Mouse (Mus musculus) large intestine, adult 2 months (tissue): ENCODE data around the gene Actg2. TPM values are rescaled to one million over a fixed set of nuclear protein-coding genes. Genes with fewer than 3 reads are reported as not detected.

Experiments used
- DNase-seq: peaks from one replicate; pipeline ENCODE4 v3.0.0-alpha.2; 2012; ENCODE audit warnings: low read depth, low spot score
- WGBS: fragments of 180-500 bp; shearing (Covaris S2); methylation state at CpG from one replicate; pipeline ENCODE4 v1.1.7; 2018; 5-methylcytosine and 5-hydroxymethylcytosine counted together
- polyA plus RNA-seq: library from polyadenylated mRNA; depleted of rRNA; stranded (reverse); fragments of >200 nt; gene quantifications from 2 replicates; pipeline ENCODE4 v1.2.3, GENCODE M21; 2012; rRNA removed

Gene Actg2
- polyA plus RNA-seq, 1 experiment = 1,466 TPM

- no peak for DNase-seq
- 96% methylated on average over 7 of the region's 7 CpGs for WGBS
These were observed 52.3 kb downstream of the Actg2 start for GRCm38 (mm10) chr6:83483776-83484175.

GRCm38 (mm10) chr6:83482418-83483085, 53.5 kb downstream of the Actg2 start:
- DNase-seq = no peak
- WGBS = 18% methylated on average over 10 of the region's 10 CpGs

DNA sequence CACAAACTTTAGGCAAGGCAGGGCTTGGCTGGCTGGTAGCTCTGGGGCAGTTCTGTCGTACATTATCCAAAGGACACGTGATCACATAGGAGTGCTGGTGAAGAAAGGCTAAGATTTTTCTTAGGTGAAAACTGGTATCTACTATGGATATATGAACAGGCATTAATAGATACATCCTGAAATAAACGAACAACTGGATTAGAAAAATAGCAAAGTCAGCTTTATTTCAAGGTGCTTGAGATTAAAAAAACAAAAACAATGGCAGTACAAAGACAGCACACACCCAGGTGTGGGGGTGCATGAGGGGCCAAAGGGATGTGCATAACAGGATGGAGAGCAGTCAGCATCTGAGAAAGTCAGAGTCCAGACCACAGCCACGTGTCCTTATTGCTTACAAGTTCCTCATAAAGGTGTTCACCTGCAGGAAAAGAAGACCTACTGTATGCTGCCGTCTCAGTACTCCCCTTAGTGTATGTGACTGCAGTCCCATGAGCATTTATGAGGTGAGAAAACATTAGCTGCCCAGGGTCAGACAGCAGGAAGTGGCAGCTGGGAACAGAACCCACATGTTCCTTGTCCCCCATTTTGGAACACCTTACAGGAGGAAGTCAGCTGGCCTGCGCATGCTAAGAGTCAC, 55.9 kb downstream of the Actg2 start:
- 77% methylated on average over 6 of the region's 6 CpGs for WGBS

DNA sequence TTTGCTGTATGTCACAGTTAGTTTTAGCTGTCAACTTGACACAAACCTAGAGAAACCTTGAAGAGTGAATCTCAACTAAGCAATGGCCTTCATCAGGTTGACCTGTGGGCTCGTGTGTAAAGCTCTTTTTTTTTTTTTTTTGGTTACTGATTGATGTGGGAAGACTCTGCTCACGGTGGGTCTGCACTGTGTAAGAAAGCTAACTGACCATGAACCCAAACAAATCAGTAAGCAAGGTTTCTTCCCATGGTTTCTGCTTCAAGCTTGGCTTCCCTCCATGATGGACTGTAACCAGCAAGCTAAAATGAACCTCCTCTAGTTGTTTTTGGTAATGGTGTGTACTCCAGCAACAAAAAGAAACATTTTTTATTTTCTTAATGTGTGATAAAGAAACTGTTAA, 56.9 kb downstream of the Actg2 start:
- WGBS = 68% methylated on average over 2 of the region's 2 CpGs
- DNase-seq = no peak

More for the DNA sequence above, 55.9 kb downstream of the Actg2 start:
- DNase-seq = no peak

DNA sequence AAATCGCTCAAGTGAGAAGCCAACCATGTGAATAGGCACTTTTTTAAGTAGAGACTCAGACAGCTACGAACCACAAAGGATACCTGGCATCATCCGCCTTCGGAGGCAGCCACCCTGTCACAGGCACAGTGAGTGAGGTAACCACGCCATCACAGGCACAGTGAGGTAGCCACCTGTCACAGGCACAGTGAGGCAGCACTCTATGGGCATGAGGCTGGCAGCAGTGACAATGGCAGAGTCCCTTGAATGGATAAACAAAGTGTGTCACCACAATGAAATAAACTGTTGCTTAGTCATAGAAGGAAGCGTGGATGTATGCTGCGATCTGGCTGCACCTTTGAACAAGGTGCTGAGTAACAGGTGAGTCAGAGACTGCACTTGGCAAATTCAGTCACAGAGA, 57.4 kb downstream of the Actg2 start:
- no peak for DNase-seq
- 74% methylated on average over 7 of the region's 7 CpGs for WGBS

DNA sequence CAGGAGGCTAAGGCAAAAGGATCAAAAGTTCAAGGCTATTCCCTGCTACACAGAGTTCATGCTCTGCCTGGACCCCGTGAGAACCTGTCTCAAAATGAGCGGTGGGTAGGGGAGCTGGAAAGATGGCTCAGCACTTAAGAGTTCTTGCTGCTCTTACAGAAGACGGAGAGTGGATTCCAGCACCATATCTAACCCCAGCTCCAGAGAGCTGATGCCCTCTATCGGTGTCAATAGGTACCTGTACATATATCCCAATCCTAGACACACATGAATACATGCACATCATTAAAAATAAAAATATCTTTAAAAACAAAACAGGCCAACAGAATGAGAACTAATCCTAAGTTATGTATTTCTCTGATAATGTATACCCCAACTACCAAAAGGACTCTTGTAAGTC, 57.8 kb downstream of the Actg2 start:
- no peak for DNase-seq
- WGBS = 77% methylated on average over 4 of the region's 4 CpGs

DNA sequence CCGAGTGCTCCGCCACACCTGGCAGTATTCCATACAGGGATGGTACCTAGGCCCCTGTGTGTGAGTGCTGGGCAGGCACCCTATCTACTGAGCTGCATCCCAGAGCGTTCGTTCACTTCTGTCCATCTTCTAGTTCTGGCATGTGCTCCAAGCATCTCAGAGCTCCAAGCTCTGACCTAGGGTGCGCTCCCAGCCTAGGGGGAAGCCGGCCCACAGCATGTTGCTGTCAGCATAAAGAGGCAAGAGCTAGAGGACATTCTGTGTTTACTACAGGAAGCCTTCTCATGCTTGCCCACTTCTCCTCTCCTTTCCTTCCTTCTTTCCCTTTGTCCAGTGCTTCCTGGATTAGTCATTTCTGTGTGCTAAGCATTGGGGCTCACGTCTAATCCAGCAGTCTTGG, 60.6 kb downstream of the Actg2 start:
- DNase-seq = no peak
- 69% methylated on average over 7 of the region's 7 CpGs for WGBS

GRCm38 (mm10) chr6:83473240-83473639, 62.8 kb downstream of the Actg2 start:
- WGBS = 44% methylated on average over 9 of the region's 9 CpGs
- DNase-seq = no peak

DNA sequence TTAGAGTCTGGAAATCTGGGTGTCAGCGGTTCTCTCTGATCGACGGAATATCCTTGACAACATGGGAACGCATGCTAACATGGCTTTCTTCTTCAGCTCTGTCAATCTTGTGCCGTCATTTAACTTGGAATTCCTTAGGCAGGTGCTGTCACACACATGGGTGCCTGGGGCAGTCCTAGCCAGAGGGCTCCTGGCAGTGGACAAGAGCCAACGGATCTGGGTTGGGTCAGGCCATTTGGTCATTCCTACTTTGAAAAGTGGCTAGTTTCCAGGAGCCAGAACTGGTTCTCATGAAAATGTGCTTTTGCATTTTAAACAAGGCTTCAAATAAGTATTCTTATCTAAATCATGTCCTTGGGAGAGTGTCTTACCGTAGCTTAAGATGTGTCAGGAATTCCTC, 64.3 kb downstream of the Actg2 start:
- DNase-seq = no peak
- 88% methylated on average over 7 of the region's 7 CpGs for WGBS

- no peak for DNase-seq
These were observed 72.1 kb downstream of the Actg2 start for GRCm38 (mm10) chr6:83464011-83464410.

Other genes starting within 250 kb of the Actg2 start
- 7.6 and 9.6 TPM in 2 replicates for gene Mthfd2, start 210.4 kb downstream of the Actg2 start, polyA plus RNA-seq
- gene Mob1a, start 210.2 kb downstream of the Actg2 start, polyA plus RNA-seq = 24.2 and 28.6 TPM in 2 replicates
- gene Bola3, start 187.1 kb downstream of the Actg2 start, polyA plus RNA-seq = 13.7 and 17.4 TPM in 2 replicates
- 9.3 and 14.2 TPM in 2 replicates for gene Tet3, start 77.2 kb downstream of the Actg2 start, polyA plus RNA-seq
- 39.5 and 40.1 TPM in 2 replicates for gene Dguok, start 29.3 kb downstream of the Actg2 start, polyA plus RNA-seq
- 14.4 and 17.0 TPM in 2 replicates for gene Stambp, start 36.5 kb upstream of the Actg2 start, polyA plus RNA-seq
- not detected in 2 replicates for gene Clec4f, start 119.9 kb upstream of the Actg2 start, polyA plus RNA-seq
- gene Cd207, start 141.6 kb upstream of the Actg2 start, polyA plus RNA-seq = not detected in 2 replicates
- not detected in 2 replicates for gene Vax2, start 175.0 kb upstream of the Actg2 start, polyA plus RNA-seq
- gene Atp6v1b1, start 206.7 kb upstream of the Actg2 start, polyA plus RNA-seq = not detected in 2 replicates
- gene Ankrd53, start 226.4 kb upstream of the Actg2 start, polyA plus RNA-seq = not detected in 2 replicates
- 102 and 130 TPM in 2 replicates for gene Tex261, start 239.5 kb upstream of the Actg2 start, polyA plus RNA-seq